Mouse (Mus musculus) embryo, embryonic 10.5 days (tissue): ENCODE measurements around the gene Ccdc39.

Source experiments
- DNase-seq: peaks from one replicate; pipeline ENCODE4 v3.0.0-alpha.2; 2015; ENCODE audit warnings: low spot score

Ccdc39 gene

DNA sequence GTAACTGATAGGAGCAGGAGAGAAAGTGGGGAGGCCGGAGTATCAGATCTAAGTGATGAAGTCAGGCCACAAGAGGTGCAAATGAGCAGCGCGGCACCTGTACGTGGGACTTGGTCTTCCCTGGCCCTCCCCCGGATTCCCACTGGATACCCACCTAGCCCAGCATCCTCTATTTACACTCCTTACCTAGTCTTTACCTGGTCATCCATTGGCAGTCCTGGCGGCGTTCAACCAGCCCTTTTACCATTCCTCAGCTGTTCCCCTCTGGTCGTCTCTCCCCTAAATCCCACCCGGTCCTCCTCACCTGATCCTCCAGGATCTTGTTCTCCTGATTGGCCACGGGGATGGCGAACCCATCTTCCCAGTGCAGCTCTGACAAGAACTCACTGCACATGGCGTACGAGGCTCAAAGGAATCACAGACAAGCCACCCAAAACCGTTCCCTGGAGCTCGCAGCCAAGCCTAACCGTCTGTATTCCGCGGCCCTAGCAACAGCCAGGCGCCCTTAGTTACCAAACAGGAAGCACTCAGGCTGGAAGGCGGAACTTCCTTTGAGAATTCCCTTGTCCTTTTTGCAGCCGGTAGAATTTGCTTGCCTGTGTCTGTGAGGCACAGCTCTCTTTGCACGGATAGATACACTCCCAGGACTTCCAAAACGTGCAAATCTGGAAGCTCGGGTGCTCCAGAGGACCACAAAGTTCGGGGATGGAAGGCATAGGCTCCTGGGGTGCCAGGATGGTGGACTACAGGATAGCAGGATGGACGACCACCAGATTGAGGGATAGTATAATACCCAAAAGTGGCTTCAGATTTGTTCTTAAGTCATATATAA lies at the start of gene Ccdc39:
Gene Ccdc39, minus strand, starts transcription at position 510 of the 832 bp plus-strand sequence.
- DNase-seq: peak; percentile 91

GRCm38 (mm10) chr3:33893433-33893832 lies 49.3 kb upstream of the Ccdc39 start:
- DNase-seq: no peak

- DNase-seq: peak; percentile 22
Measured at GRCm38 (mm10) chr3:33887438-33887837, 43.3 kb upstream of the Ccdc39 start.

- DNase-seq: no peak
Measured at GRCm38 (mm10) chr3:33883105-33883504, 39.0 kb upstream of the Ccdc39 start.

- DNase-seq: no peak
Measured at GRCm38 (mm10) chr3:33882695-33883094, 38.6 kb upstream of the Ccdc39 start.

GRCm38 (mm10) chr3:33878661-33879060 lies 34.6 kb upstream of the Ccdc39 start:
- no peak for DNase-seq

DNA sequence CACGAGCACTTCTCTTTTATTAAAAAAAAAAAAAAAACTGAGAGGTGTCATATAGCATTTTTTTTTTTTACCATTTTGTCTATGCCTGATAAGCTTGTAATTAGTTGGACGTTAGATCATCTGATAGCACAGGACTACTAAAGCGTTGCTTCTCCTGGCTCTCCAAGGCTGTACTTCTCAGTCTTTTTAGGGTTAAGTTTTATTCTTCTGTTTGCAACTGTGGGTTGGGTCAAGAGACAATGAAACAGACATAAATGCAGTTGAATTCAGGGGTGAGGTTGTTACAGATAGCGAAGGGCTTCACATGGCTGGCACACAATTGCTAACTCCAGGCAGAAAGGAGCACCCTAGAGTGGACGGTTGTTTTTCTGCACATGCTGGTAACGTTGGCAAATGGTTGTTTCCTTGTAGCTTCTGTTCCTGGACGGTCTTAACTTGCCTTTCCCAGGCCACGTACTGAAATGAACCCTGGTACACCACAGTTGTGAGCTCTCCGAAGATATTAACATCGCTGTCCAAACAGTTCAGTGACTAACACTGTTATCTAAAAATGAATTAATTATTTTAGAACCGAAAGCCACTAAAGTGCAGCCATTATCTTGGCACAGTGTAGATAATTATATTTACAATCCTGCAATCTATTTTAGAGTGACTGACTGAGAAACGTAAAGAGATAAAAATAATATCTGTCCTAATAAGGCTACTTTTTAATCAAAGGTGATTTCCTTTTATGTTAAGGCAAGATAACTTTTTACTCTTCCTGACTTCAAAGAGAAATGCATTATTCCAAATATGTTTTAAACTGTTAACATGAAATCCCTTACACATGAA lies 30.6 kb upstream of the Ccdc39 start:
- DNase-seq: no peak

DNA sequence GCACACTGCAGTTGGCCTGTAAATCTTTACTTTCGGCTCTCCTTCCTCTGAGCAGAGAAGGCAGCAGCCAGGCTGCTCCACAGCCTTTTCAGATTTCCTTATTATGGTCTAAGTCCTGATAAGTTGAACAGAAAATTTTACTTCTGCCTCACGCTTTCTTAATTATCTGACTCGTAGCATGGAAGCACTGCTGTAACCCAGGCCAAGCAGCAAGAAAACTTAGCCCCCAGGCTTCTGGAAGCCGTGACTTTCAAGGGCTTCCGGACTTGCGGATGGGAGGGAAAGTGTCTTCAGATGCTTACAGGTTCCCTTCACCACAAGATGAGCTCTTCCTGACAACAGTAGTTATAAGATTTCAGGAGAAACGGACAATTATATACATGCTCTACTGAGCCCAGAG lies 29.7 kb upstream of the Ccdc39 start:
- DNase-seq: no peak

DNA sequence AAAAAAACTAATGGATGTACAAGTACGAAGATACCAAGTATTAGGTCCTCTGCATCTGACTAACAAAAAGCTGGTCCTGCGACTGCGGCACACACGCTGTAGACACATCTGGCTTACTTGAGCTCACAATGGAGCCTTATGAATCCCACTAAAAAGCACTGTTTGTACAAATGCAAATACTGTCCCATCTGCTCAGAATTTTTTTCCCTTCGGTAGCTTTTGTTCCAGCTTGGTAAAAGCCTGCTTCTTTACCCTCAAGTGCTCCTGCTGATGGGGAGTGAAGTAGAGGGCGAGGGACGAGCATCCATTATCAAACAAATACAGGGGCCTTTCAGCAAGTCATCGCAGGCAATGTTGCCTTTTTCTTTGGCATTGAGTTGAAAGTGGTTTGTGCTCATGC lies 29.3 kb upstream of the Ccdc39 start:
- DNase-seq: peak; percentile 15

DNA sequence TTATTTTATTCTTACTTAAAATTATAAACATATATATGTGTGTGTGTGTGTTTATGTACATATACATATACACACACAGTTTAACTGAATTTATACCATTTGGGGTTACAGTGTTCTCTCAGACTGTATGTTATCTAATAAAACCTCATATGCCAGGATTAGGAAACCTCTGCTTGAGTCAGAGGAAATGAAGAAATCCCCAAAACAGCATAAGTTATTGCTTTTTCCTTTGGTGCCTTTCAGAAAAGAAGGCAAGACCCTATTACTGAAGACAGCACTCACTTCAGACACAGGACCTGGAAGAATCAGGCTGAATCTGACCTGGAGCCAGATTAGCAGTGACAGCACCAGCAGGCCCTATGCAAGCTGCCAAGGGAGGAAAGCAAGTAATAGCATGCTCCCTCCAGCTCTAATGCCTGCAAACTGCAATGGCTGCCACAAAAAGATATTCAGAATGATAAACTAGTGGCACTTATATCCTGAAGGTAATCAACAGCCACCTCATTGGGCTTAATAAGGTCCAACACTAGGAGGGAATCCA lies 20.0 kb upstream of the Ccdc39 start:
- DNase-seq: no peak

- DNase-seq: no peak
Measured at GRCm38 (mm10) chr3:33858939-33859338, 14.8 kb upstream of the Ccdc39 start.

- DNase-seq: peak; percentile 3
Measured at GRCm38 (mm10) chr3:33853062-33853461, 9.0 kb upstream of the Ccdc39 start.

- DNase-seq: no peak
Measured at GRCm38 (mm10) chr3:33850856-33851255, 6.7 kb upstream of the Ccdc39 start.

DNA sequence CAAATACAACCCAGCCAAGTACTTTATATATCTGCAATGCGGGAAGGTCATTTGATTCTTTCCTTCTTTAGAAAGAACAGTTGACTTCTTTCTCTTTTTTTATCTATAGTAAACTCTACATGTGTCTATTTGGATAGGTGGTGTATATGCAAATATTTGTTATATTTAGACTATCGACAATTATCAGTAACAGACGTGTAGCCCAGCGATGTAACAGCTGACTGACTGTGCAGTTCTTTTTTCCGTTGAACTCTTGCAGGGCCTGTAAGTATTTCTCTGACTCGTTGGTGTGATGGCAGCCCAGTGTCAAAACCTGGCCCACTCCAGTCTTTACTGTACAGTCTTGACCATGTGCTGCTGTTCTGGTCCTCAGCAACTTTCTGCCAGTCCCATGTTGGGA lies 2.5 kb upstream of the Ccdc39 start:
- no peak for DNase-seq

DNA sequence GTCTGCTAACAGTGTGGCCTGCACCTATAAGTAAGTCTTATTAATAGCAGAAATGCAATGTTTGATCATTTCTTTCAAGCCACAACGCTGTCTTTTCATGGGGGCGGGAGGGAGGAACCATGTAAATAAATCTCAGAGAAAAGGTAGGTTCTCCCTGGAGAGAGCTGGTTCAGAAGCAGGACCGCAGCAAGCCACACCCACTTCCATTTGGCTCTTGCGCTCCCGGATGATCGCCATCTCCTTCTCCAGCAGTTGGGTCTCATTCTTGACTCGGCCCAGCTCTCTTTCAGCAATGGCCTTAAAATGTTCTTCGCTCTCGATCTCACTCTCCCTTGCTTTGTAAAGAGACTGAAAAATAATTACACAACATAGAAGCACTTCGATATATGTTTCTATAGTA lies 5.2 kb downstream of the Ccdc39 start:
- DNase-seq: no peak

DNA sequence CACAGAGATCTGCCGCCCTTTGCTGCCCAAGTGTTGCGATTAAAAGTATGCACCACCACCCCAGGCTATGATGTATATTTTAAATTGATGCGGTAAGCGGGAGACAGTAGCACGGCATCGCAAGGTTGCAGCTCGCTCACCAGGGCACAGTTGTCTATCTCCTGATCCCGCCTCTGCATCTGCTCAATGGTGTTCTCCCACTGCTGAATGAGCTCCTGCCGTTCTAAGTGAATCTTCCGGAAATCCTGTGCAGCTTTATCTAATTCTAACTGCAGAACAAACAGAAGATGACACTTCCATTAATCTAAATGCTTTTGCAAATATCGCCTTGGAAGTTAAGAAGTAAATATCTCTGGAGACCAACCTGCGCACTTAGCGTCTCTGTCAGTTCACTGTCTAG lies 7.5 kb downstream of the Ccdc39 start:
- no peak for DNase-seq

DNA sequence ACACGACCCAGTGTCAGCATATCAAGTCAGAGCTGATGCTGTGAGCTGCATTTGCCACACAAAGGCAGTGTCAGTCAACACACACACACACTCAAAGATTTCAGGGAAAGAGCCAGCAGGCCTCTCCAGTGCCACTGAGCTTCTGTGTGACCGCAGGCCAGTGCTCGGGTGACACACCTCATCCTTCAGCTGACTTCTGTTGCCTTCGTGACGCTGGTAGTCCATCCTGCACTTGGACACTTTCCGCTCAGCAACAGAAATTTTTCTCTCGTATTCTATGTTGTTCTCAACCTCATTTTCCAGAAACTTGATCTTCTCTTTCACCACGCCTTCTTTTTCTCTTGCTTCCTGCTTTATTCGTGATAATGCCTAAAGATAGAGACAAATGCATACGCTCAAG lies 11.8 kb downstream of the Ccdc39 start:
- no peak for DNase-seq

- DNase-seq: peak; percentile 68
Measured at GRCm38 (mm10) chr3:33824135-33824946, 19.8 kb downstream of the Ccdc39 start.

GRCm38 (mm10) chr3:33807151-33807550 lies 37.0 kb downstream of the Ccdc39 start:
- DNase-seq: no peak

DNA sequence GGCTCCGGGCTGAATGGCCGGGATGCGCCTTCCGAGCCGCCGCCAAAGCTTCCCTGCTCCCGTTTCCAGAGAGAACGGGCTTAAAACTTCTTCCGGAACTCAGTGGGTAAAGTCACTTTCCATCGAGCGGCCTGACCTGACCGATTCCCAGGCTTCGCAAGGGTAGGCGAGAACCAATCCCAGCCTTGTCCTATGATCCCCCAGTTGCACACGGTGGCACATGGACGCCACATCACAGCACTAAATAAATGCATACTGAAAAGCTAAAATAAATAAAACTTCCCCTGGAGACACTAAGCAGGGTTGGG lies 43.6 kb downstream of the Ccdc39 start:
- no peak for DNase-seq

DNA sequence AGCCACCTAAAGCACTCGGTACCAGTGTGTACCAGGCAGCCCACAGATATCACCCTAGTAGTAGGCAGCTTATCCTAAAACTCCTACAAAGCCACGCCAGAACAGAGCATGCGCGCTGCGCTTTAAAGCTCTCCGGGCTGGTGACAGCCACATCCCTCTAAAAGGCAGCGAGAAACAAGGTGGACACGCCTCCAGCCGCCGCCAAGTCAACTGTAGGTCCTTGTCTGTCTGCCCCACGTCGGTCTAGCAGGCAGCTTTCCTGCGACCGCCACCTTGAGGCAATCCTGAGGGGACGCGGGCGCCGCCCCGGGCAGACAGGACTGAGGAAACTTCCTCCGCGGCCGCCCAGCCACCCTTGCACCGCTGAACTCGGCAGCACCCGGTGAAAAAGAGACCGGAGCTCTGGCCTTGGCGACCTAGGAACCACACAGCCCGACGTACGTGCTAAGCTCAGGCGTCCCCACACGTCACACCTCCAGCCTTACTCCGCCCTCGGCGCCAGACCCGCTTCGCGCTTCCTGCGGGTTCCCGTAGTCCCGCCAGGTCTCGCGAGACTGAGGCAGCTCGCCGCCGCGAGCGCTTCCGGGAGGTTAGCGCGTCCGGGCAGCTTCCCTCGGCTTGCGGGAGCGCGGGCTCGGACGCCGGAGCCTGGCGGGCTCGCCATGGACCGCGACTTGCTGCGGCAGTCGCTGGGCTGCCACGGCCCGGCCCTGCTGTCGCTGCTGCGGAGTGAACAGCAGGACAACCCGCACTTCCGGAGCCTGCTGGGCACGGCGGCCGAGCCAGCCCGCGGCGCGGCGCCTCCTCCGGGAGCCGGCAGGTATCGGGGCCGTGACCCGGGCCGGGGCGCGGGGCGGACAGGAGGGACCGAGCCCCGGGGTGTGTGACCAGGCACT lies 44.2 kb downstream of the Ccdc39 start, which contains the start of gene Ttc14:
Gene Ttc14, plus strand, starts transcription at position 216 of the 896 bp plus-strand sequence.
- peak; percentile 97 for DNase-seq
